Mouse (Mus musculus) macrophage (primary cell): ENCODE data around the gene Hyou1. TPM values are rescaled to one million over a fixed set of nuclear protein-coding genes. Genes with fewer than 3 reads are reported as not detected.
"Not testable (repeated sequence)": the region's sequence is repeated elsewhere in the genome, so short reads cannot be mapped to it uniquely, and the experiment has no call there.

Experiments
- H3K27ac ChIP-seq: fragments of 350-480 bp; formaldehyde crosslinking; 2 replicates; pipeline ENCODE4 v1.9.0; 2021
- H3K36me3 ChIP-seq: fragments of 350-480 bp; formaldehyde crosslinking; 2 replicates; pipeline ENCODE4 v1.9.0; 2021; ENCODE audit errors: inconsistent target
- H3K4me3 ChIP-seq: fragments of 350-480 bp; formaldehyde crosslinking; 2 replicates; pipeline ENCODE4 v1.9.0; 2021; ENCODE audit errors: inconsistent target
- H3K79me2 ChIP-seq: fragments of 350-480 bp; formaldehyde crosslinking; 2 replicates; pipeline ENCODE4 v1.9.0; 2021; ENCODE audit errors: inconsistent target
- WGBS: methylation state at CpG from one replicate; pipeline ENCODE4 v1.1.7; 2026; ENCODE audit warnings: inconsistent platforms; ENCODE audit not compliant: missing documents; 5-methylcytosine and 5-hydroxymethylcytosine counted together
- polyA plus RNA-seq: library from polyadenylated mRNA; stranded (reverse); fragments of 250-400 nt; gene quantifications from 3 replicates; pipeline ENCODE4 v1.2.4, GENCODE M21; 2018; ENCODE audit warnings: inconsistent platforms

Gene Hyou1
- polyA plus RNA-seq, 1 experiment from 2014 or later = 57.6 TPM

DNA sequence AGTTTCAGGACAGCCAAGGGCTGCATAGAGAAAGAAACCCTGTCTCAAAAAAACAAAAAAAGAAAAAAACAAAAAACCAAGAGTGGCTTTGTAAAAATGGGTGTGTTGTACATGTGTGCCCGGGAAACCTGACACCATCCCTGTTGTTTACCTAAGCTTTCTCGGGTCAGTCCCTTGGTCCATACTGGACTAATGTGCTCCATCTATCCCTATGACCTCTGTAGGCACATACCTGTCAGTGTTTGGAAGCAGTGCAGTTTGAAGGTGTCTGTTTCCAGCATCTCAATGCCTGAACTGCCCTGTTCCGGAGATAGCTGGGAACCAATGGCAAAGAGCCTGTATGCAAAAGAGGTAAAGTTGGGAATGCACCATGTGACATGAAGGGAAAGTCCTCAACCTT lies 25.7 kb downstream of the Hyou1 start:
- Histone ChIP-seq H3K4me3 (no peak overlapping the region), H3K79me2 (peaks cover 56% of the 10 kb centered on the region), H3K36me3 (peaks cover 59% of the 10 kb centered on the region), H3K27ac (no peak overlapping the region)
- 85% methylated on average over 2 of the region's 3 CpGs for WGBS

- peaks cover 63% of the 10 kb centered on the region for H3K79me2 ChIP-seq
- WGBS = under 1% methylated on average over 47 of the region's 51 CpGs
- H3K36me3 ChIP-seq = peaks cover 57% of the 10 kb centered on the region
- peak within 1 kb of the TSS; percentile 95 for H3K27ac ChIP-seq
- peak within 1 kb of the TSS; percentile 86 for H3K4me3 ChIP-seq
These were observed 27.8 kb downstream of the Hyou1 start, which contains the start of the genes Rps25 and Trappc4 for GRCm38 (mm10) chr9:44406906-44407751. Gene Rps25 (plus strand): TSS chr9:44407139. Gene Trappc4 (minus strand): TSS chr9:44407600.

DNA sequence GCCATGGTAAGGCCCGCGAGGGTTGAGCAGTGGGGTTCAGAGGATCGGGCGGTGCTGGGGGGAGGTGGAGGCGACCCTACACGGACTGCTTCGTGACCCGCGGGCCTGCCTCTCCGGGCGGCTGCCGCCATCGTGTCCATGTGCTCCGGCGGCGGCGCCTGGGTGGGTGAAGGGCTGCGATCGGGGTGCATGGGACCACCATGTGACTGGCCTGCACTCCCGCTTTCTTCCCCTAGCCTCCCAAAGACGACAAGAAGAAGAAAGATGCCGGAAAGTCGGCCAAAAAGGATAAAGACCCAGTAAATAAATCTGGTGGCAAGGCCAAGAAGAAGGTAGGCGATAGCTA lies 28.4 kb downstream of the Hyou1 start:
- peak overlapping the region; percentile 95 for H3K27ac ChIP-seq
- 2% methylated on average over 24 of the region's 24 CpGs for WGBS
- H3K79me2 ChIP-seq = peaks cover 63% of the 10 kb centered on the region
- H3K4me3 ChIP-seq = peak overlapping the region; percentile 86
- peaks cover 57% of the 10 kb centered on the region for H3K36me3 ChIP-seq

DNA sequence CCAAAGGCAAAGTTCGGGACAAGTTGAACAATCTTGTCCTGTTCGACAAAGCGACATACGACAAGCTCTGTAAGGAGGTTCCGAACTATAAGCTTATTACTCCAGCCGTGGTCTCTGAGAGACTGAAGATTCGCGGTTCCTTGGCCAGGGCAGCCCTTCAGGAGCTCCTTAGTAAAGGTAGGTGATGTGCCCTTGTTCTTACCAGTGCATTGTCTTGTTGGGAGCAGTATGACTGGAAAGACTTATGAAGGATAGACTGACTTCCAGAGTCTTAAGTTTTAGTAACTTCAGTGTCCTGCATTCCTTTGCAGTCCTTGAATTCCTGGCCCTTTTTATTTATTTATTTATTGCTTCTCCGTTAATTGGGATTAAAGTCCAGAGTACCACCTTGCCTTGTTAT lies 29.4 kb downstream of the Hyou1 start:
- peak overlapping the region; percentile 86; the same call in 1 of the 2 replicates for H3K4me3 ChIP-seq
- peaks cover 63% of the 10 kb centered on the region for H3K79me2 ChIP-seq
- not testable (repeated sequence) for H3K27ac ChIP-seq
- peaks cover 58% of the 10 kb centered on the region for H3K36me3 ChIP-seq
- 70% methylated on average over 5 of the region's 9 CpGs for WGBS

- H3K36me3 ChIP-seq = peaks cover 49% of the 10 kb centered on the region
- H3K27ac ChIP-seq = no peak overlapping the region
- 91% methylated on average over 2 of the region's 2 CpGs for WGBS
- peaks cover 44% of the 10 kb centered on the region for H3K79me2 ChIP-seq
- H3K4me3 ChIP-seq = no peak overlapping the region
These were observed 31.5 kb downstream of the Hyou1 start for GRCm38 (mm10) chr9:44410647-44411336.

- Histone ChIP-seq H3K27ac (no peak overlapping the region), H3K36me3 (peaks cover 49% of the 10 kb centered on the region), H3K79me2 (peaks cover 44% of the 10 kb centered on the region), H3K4me3 (no peak overlapping the region)
- 75% methylated on average over 1 of the region's 1 CpGs for WGBS
These were observed 32.4 kb downstream of the Hyou1 start for GRCm38 (mm10) chr9:44411601-44412130.

DNA sequence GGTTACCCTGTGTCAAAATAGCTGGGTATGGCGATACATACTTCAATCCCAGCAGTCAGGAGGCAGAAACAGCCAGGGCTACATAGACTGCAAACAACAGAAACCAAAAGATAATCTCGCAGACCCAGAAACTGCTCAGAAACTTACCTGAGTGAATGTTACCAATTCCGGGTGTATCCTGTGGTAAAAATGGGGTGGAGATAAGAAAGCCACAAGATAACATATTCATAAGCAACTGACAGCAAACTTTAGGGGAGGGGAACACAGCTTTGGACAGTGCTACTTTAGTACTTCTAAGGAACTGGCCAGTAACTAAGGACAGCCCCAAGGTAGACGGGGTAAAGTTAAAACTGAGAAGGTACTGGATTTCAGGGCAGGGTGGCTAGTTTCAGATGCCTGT lies 33.0 kb downstream of the Hyou1 start:
- Histone ChIP-seq H3K27ac (no peak overlapping the region), H3K36me3 (peaks cover 49% of the 10 kb centered on the region), H3K79me2 (peaks cover 46% of the 10 kb centered on the region), H3K4me3 (no peak overlapping the region)
- WGBS = 74% methylated on average over 4 of the region's 4 CpGs

DNA sequence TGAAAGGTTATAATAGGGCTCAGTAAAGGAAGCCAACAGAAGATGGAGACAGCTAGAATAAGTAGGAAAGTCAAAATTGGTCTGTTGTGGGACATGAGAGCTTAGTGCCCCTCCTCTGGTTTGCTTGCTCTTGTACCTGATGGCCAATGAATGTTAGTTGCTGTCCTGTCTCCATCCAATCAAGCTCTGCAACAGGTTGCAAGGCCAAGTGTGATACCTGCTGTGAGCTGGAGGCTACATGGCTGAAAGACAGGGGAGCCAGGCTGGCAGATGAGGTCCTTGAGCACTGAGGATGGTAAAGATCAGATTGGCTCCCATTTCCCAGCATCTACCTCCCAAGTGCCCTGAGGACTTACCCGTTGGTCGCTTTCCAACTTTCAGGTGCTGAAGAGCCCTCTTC lies 33.5 kb downstream of the Hyou1 start:
- 100% methylated on average over 2 of the region's 2 CpGs for WGBS
- H3K27ac ChIP-seq = no peak overlapping the region
- peaks cover 46% of the 10 kb centered on the region for H3K79me2 ChIP-seq
- H3K4me3 ChIP-seq = no peak overlapping the region
- peaks cover 49% of the 10 kb centered on the region for H3K36me3 ChIP-seq

DNA sequence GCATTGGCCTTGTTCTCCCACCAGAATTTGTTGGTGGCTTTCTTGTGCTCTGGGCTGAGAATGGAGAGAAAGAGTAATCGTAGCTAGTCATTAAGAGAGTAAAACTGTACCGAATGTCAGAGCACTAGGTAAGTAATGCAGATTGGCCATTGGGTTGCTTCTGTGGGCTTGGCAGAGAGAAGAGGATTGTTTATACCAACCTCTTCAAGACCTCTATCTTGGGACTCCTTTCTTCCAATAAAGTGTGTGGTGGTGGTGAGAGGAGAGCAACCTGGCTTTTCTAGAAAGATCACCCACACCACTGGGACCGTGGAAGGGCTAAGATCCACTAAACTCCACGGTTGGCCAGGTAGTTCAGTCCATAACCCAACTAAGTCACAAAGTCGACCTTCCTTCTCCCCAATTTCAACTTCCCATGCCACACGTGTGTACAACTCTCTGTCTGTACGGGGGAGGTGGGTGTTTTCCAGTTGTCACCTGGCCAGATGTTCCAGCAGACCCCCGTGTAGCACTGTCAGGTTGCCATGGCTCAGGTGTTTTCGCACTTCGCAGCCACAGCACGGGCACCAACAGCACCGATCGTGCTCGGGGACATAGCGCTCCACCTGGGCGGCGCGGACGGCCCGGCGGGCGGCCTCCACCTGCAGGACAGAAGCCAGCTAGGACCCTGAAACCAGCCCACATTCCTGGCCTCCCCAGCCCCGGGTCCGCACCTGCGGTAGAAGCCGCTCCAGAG lies 38.0 kb downstream of the Hyou1 start:
- no peak overlapping the region for H3K27ac ChIP-seq

GRCm38 (mm10) chr9:44417892-44418363 lies 38.6 kb downstream of the Hyou1 start:
- peaks cover 14% of the 10 kb centered on the region; the same call in 1 of the 2 replicates for H3K36me3 ChIP-seq
- H3K79me2 ChIP-seq = peaks cover 17% of the 10 kb centered on the region; the same call in 1 of the 2 replicates
- peak overlapping the region; percentile 65 for H3K4me3 ChIP-seq
- H3K27ac ChIP-seq = peak overlapping the region; percentile 56
- 1% methylated on average over 38 of the region's 38 CpGs for WGBS

More for the DNA sequence above, 38.0 kb downstream of the Hyou1 start:
- 6% methylated on average over 26 of the region's 26 CpGs for WGBS
- peaks cover 20% of the 10 kb centered on the region; the same call in 1 of the 2 replicates for H3K36me3 ChIP-seq
- peaks cover 17% of the 10 kb centered on the region; the same call in 1 of the 2 replicates for H3K79me2 ChIP-seq
- peak overlapping the region; percentile 65 for H3K4me3 ChIP-seq

GRCm38 (mm10) chr9:44418519-44419385 lies 39.5 kb downstream of the Hyou1 start, which contains the start of gene Ccdc84:
Gene Ccdc84 (minus strand): TSS chr9:44418569.
- Histone ChIP-seq H3K27ac (peak within 1 kb of the TSS; percentile 56), H3K79me2 (peaks cover 17% of the 10 kb centered on the region; the same call in 1 of the 2 replicates), H3K4me3 (peak within 1 kb of the TSS; percentile 65), H3K36me3 (peaks cover 6% of the 10 kb centered on the region; the same call in 1 of the 2 replicates)
- WGBS = 75% methylated on average over 13 of the region's 14 CpGs

GRCm38 (mm10) chr9:44419730-44420129 lies 40.4 kb downstream of the Hyou1 start:
- not testable (repeated sequence) for H3K27ac ChIP-seq

DNA sequence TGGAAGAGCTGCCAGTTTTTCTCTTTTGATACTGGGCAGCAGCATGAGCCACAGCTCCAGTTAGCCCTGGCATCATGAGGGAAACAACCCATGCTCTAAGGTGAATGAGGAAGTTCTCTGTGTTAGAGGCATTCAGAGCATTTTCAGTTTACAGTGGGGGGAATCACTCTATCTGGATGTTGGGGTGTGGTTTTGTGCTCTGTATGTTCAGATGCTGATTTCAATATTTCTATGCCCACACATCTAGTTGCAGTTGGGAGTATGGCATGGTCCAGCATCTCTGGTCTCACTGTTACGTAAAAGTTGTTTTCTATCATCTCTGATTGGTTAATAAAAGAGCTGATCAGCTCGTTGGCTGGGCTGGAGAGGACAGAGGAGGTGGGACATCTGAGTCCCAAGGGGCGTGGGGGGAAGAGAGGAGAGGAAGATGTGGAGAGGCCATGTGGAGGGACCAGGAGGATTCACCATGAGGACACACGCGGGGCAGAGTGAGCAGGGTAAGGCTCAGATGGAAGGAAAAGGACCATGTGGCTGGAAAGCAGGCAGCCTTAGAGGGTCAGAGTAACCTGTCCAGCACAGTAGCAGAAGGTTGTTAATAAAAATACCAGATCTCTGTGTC lies 41.1 kb downstream of the Hyou1 start:
- 49% methylated on average over 5 of the region's 5 CpGs for WGBS
- H3K79me2 ChIP-seq = peaks cover 17% of the 10 kb centered on the region; the same call in 1 of the 2 replicates
- no peaks in the 10 kb centered on the region for H3K36me3 ChIP-seq
- H3K27ac ChIP-seq = no peak overlapping the region
- no peak overlapping the region for H3K4me3 ChIP-seq

More at GRCm38 (mm10) chr9:44419730-44420129, 40.4 kb downstream of the Hyou1 start:
- WGBS = 88% methylated on average over 8 of the region's 9 CpGs
- not testable (repeated sequence) for H3K36me3 ChIP-seq, H3K4me3 ChIP-seq
- peaks cover 17% of the 10 kb centered on the region; the same call in 1 of the 2 replicates for H3K79me2 ChIP-seq
